Mouse (Mus musculus): ENCODE measurements at regions not wholly inside any gene's neighbourhood (a gene's known extent, or its start where the extent isn't known, plus 50 kb on each side); places are given as distances from the start of the nearest gene placed in this dataset.

DNA sequence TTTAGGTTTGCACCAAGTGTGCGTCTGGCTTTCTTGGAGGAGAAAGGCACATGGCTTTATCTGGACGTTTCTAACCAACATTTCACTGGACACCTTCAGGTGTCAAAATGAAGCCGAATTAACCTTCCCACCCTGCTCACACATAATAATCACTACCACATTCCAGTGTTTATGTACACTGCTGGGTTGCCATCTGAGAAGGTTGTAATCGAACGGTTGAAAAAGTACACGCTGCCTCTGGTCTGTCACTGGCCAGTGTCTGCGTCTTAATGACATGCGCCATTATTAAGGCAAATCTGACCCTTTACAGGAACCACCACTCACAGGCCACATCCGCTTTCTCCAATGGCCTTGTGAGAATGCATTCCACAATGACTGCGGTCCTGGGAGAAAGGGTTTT lies 96.4 kb downstream of the Ackr3 start:
- H3K4me3 ChIP-seq (ENCODE audit: low read depth, low read length): no peak overlapping the region
- no peak overlapping the region for H3K4me2 ChIP-seq (ENCODE audit: low read depth, low read length)
- ATAC-seq (ENCODE audit: low read depth) (no peak), DNase-seq (ENCODE audit: low spot score) (no peak)
- H3K4me1 ChIP-seq (ENCODE audit: control insufficient read depth, insufficient read depth, low read length): no peaks in the 10 kb centered on the region
- 50% methylated on average over 10 of the region's 10 CpGs for WGBS
- no peaks in the 10 kb centered on the region for H3K36me3 ChIP-seq (ENCODE audit: control insufficient read depth, insufficient read depth, low read length)
- no peak overlapping the region for H3K27ac ChIP-seq (replicated peaks; ENCODE audit: low read depth, low read length)
- no peaks in the 10 kb centered on the region for H3K27me3 ChIP-seq (replicated peaks; ENCODE audit: control insufficient read depth, insufficient read depth, low read length)
- H3K9ac ChIP-seq (ENCODE audit: low read depth, low read length): no peak overlapping the region
- no peaks in the 10 kb centered on the region for H3K9me3 ChIP-seq (ENCODE audit: control insufficient read depth, low read length)

DNA sequence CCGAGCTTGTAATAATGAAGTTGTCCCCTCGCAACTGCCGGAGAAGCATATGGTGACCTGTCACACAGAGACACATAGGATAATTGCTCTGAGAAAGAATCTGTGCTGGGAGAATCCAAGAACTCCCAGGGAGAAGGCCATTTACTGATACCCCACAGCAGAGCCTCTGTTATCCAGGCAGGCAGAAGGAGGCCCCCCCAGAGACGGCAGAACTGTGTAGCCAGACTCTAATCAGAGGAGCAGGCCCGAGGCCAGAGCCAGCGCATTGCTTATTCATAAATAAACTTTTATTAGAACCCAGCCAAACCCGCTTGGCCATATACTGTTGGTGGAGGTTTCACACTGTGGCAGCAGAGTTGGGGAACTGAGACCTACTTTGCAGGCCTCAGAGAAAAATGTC lies 100.6 kb downstream of the Ackr3 start:
- H3K9me3 ChIP-seq (ENCODE audit: control insufficient read depth, low read length): no peaks in the 10 kb centered on the region
- 57% methylated on average over 7 of the region's 7 CpGs for WGBS

DNA sequence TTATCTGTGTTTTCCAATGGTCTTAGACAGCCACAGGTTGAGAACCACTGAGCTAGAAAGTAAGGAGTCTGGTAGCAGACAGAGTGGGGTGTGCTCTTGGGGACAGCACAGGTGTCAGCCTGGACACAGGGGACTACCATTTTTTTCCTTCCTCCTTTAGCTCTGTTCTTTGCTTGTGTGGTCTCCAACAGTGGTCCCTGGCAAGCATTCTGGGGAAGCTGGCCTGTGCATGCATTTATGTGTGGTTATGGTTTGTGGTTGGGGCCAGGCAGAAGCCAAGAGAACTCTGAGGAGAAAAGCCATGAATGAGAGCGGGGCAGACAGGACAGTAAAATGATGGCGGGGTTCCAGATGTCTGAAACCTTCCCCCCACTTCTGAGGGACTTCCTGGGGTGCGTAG lies 107.2 kb downstream of the Ackr3 start:
- Histone ChIP-seq H3K4me1 (ENCODE audit: control insufficient read depth, insufficient read depth, low read length) (peaks cover 9% of the 10 kb centered on the region), H3K36me3 (ENCODE audit: control insufficient read depth, insufficient read depth, low read length) (no peaks in the 10 kb centered on the region), H3K9me3 (ENCODE audit: control insufficient read depth, low read length) (no peaks in the 10 kb centered on the region), H3K27ac (replicated peaks; ENCODE audit: low read depth, low read length) (no peak overlapping the region), H3K4me3 (ENCODE audit: low read depth, low read length) (no peak overlapping the region), H3K4me2 (ENCODE audit: low read depth, low read length) (no peak overlapping the region), H3K27me3 (replicated peaks; ENCODE audit: control insufficient read depth, insufficient read depth, low read length) (no peaks in the 10 kb centered on the region; the same call in 1 of the 2 replicates), H3K9ac (ENCODE audit: low read depth, low read length) (no peak overlapping the region)
- ATAC-seq (ENCODE audit: low read depth) (no peak), DNase-seq (ENCODE audit: low spot score) (no peak)
- 70% methylated on average over 3 of the region's 3 CpGs for WGBS

More for the DNA sequence above, 100.6 kb downstream of the Ackr3 start:
- DNase-seq (ENCODE audit: low spot score) (no peak), ATAC-seq (ENCODE audit: low read depth) (no peak)
- Histone ChIP-seq H3K4me1 (ENCODE audit: control insufficient read depth, insufficient read depth, low read length) (no peaks in the 10 kb centered on the region), H3K36me3 (ENCODE audit: control insufficient read depth, insufficient read depth, low read length) (no peaks in the 10 kb centered on the region), H3K4me3 (ENCODE audit: low read depth, low read length) (no peak overlapping the region), H3K27me3 (replicated peaks; ENCODE audit: control insufficient read depth, insufficient read depth, low read length) (no peaks in the 10 kb centered on the region), H3K4me2 (ENCODE audit: low read depth, low read length) (no peak overlapping the region), H3K9ac (ENCODE audit: low read depth, low read length) (peak overlapping the region; percentile 1; the same call in 1 of the 2 replicates), H3K27ac (replicated peaks; ENCODE audit: low read depth, low read length) (no peak overlapping the region)

DNA sequence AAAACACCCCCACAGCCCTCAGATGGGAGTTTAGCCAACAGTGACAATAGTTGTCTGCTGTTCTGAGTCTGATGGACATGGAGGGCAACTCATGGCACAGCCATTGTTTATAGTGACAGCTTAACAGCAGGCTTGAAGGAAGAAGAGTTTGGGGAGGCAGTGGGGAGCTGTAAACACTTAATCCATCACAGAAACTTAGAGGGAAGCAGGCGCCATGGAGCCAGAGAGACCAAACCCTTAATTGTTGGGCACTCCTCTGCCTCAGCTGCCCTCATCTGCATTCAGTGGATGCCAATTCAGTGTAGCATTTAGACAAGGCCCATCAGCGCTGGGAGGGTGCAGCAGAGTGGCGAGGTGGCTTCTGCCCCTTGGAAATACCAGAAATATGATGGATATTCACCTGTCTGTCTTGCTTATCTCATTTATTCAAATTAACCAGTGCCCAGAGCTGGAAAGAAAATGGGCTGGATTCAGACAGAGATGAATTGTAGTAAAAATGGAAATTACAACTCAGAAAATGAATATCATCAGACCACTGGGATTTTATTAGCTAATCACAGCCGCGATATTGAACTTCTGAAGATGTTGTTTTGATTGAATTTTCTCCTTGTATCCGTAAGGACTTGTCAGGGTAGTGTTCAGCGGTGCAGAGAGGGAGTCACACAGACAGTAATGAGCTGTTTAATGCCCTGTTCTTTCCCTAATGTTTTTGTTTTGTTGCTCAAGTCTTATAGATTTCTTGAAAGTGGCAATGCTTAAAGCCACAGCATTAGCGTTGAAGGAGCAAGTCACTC lies 108.1 kb downstream of the Ackr3 start:
- H3K36me3 ChIP-seq (ENCODE audit: control insufficient read depth, insufficient read depth, low read length): no peaks in the 10 kb centered on the region
- no peak overlapping the region for H3K4me2 ChIP-seq (ENCODE audit: low read depth, low read length)
- no peak for ATAC-seq (ENCODE audit: low read depth)
- 79% methylated on average over 8 of the region's 8 CpGs for WGBS
- no peak overlapping the region for H3K9ac ChIP-seq (ENCODE audit: low read depth, low read length)
- H3K9me3 ChIP-seq (ENCODE audit: control insufficient read depth, low read length): no peaks in the 10 kb centered on the region
- no peak overlapping the region for H3K4me3 ChIP-seq (ENCODE audit: low read depth, low read length)
- H3K4me1 ChIP-seq (ENCODE audit: control insufficient read depth, insufficient read depth, low read length): peaks cover 9% of the 10 kb centered on the region
- no peak overlapping the region for H3K27ac ChIP-seq (replicated peaks; ENCODE audit: low read depth, low read length)
- no peaks in the 10 kb centered on the region; the same call in 1 of the 2 replicates for H3K27me3 ChIP-seq (replicated peaks; ENCODE audit: control insufficient read depth, insufficient read depth, low read length)
- no peak for DNase-seq (ENCODE audit: low spot score)

DNA sequence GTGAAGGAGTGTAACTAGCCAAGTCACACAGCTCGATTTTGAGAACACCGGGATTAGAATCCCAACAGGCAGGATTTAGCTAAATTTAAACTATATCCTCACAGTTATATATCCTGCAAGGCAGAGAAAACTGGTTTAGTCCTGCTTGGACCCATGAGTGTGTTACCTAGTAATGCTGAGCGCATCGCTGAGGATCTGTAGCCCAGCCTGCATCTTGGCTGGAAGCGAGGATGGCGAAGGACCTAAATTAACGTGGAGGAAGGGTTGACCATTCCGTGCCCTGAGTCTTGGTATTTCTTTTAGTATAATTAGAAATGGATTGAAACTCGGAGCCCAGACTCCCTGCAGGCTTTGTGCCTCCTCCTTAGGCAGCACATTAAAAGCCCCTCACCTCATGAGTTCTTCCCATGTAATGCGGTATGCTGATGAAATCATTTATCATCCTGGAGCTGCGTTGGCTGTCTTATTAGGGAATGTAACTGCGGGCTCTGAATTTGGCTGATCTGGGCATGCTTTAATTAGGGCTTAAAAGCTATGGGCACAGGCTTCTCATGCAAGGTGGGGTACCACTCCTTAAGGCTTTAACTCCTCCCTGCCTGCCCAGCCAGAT lies 110.1 kb downstream of the Ackr3 start:
- WGBS: 77% methylated on average over 12 of the region's 12 CpGs
- H3K4me1 ChIP-seq (ENCODE audit: control insufficient read depth, insufficient read depth, low read length): peaks cover 9% of the 10 kb centered on the region
- ATAC-seq (ENCODE audit: low read depth): no peak
- H3K4me2 ChIP-seq (ENCODE audit: low read depth, low read length): no peak overlapping the region
- no peak overlapping the region for H3K4me3 ChIP-seq (ENCODE audit: low read depth, low read length)
- DNase-seq (ENCODE audit: low spot score): no peak
- no peaks in the 10 kb centered on the region for H3K9me3 ChIP-seq (ENCODE audit: control insufficient read depth, low read length)
- H3K27ac ChIP-seq (replicated peaks; ENCODE audit: low read depth, low read length): no peak overlapping the region
- H3K36me3 ChIP-seq (ENCODE audit: control insufficient read depth, insufficient read depth, low read length): no peaks in the 10 kb centered on the region
- H3K27me3 ChIP-seq (replicated peaks; ENCODE audit: control insufficient read depth, insufficient read depth, low read length): no peaks in the 10 kb centered on the region; the same call in 1 of the 2 replicates
- no peak overlapping the region for H3K9ac ChIP-seq (ENCODE audit: low read depth, low read length)

DNA sequence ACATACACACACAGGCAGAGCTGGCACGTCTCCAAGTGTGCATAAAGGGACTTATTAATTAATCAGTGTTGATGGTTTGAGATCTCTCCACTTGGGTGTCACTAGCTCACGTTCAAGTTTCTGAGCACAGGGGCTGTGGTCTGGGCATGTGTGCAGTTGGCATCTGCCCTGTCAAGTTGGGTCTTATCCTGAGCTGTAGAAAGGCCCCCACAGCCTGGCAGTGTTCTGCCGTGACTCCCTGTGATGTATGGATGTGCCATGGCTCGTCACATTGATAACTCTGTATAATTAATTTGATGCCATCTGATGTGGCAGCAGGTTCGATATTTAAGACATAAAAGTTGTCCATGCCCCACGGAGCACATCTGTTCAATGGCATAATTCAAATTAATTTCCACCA lies 114.1 kb downstream of the Ackr3 start:
- no peak for ATAC-seq (ENCODE audit: low read depth)
- 72% methylated on average over 6 of the region's 6 CpGs for WGBS
- DNase-seq (ENCODE audit: low spot score): no peak

DNA sequence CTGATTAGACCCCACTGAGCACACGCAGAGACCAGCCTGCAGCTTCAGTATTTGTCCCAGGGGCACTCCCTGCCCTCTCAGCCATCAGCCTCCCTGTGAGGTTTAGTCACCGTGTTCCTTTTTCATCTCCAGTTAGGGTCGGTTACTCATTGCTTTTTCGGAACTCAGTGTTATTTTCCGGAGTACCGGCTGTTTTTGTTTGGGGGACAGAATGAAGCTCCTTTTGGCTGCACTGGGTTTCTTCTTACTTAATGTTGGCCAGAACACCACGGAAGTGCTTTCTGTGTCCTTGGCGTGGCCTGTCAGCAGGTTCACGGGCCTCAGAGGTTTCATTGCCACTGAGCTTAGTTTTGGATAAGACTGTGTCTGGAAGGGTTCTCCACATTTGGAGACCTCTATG lies 114.7 kb downstream of the Ackr3 start:
- Histone ChIP-seq H3K4me1 (ENCODE audit: control insufficient read depth, insufficient read depth, low read length) (peaks cover 4% of the 10 kb centered on the region; the same call in 1 of the 2 replicates), H3K27me3 (replicated peaks; ENCODE audit: control insufficient read depth, insufficient read depth, low read length) (no peaks in the 10 kb centered on the region; the same call in 1 of the 2 replicates), H3K9ac (ENCODE audit: low read depth, low read length) (no peak overlapping the region), H3K9me3 (ENCODE audit: control insufficient read depth, low read length) (no peaks in the 10 kb centered on the region), H3K4me2 (ENCODE audit: low read depth, low read length) (no peak overlapping the region), H3K27ac (replicated peaks; ENCODE audit: low read depth, low read length) (no peak overlapping the region), H3K4me3 (ENCODE audit: low read depth, low read length) (no peak overlapping the region), H3K36me3 (ENCODE audit: control insufficient read depth, insufficient read depth, low read length) (no peaks in the 10 kb centered on the region)
- WGBS: 72% methylated on average over 9 of the region's 9 CpGs
- DNase-seq (ENCODE audit: low spot score): no peak
- ATAC-seq (ENCODE audit: low read depth): no peak

More for the DNA sequence above, 114.1 kb downstream of the Ackr3 start:
- Histone ChIP-seq H3K4me1 (ENCODE audit: control insufficient read depth, insufficient read depth, low read length) (peaks cover 4% of the 10 kb centered on the region; the same call in 1 of the 2 replicates), H3K27me3 (replicated peaks; ENCODE audit: control insufficient read depth, insufficient read depth, low read length) (no peaks in the 10 kb centered on the region; the same call in 1 of the 2 replicates), H3K36me3 (ENCODE audit: control insufficient read depth, insufficient read depth, low read length) (no peaks in the 10 kb centered on the region), H3K9ac (ENCODE audit: low read depth, low read length) (no peak overlapping the region), H3K4me3 (ENCODE audit: low read depth, low read length) (no peak overlapping the region), H3K4me2 (ENCODE audit: low read depth, low read length) (no peak overlapping the region), H3K27ac (replicated peaks; ENCODE audit: low read depth, low read length) (no peak overlapping the region), H3K9me3 (ENCODE audit: control insufficient read depth, low read length) (no peaks in the 10 kb centered on the region)

DNA sequence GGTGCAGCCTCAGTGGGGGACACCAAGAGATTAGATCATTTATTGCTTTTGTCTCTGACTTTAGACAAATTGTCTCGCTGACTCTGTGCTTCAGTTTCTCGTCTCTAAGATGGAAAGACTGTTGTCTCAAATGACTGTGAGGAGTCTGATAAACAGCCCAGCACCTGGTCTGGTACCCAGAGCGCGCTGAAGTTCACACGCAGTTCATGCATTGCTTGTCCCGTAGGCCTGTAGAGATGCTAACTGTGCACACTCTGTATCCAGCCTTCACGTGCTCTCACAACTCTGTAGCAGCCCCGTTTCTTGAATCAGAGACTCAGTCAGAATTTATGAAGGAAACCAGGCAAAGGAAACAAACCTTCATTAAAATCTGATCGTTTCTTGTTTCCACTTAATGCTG lies 116.7 kb downstream of the Ackr3 start:
- no peak for DNase-seq (ENCODE audit: low spot score)
- 49% methylated on average over 9 of the region's 9 CpGs for WGBS
- Histone ChIP-seq H3K9me3 (ENCODE audit: control insufficient read depth, low read length) (no peaks in the 10 kb centered on the region), H3K4me3 (ENCODE audit: low read depth, low read length) (no peak overlapping the region), H3K4me2 (ENCODE audit: low read depth, low read length) (no peak overlapping the region), H3K27ac (replicated peaks; ENCODE audit: low read depth, low read length) (no peak overlapping the region), H3K4me1 (ENCODE audit: control insufficient read depth, insufficient read depth, low read length) (peaks cover 4% of the 10 kb centered on the region; the same call in 1 of the 2 replicates), H3K9ac (ENCODE audit: low read depth, low read length) (no peak overlapping the region), H3K36me3 (ENCODE audit: control insufficient read depth, insufficient read depth, low read length) (no peaks in the 10 kb centered on the region), H3K27me3 (replicated peaks; ENCODE audit: control insufficient read depth, insufficient read depth, low read length) (no peaks in the 10 kb centered on the region)
- ATAC-seq (ENCODE audit: low read depth): no peak

Measured in embryonic facial prominence, embryonic 14.5 days (tissue).